Mouse (Mus musculus): ENCODE data around the gene Cntnap5b. TPM values are rescaled to one million over a fixed set of nuclear protein-coding genes. Genes with fewer than 3 reads are reported as not detected.

The Cntnap5b gene
- not detected in 2 replicates for polyA plus RNA-seq (2012; rRNA removed; ENCODE audit: low replicate concordance)

DNA sequence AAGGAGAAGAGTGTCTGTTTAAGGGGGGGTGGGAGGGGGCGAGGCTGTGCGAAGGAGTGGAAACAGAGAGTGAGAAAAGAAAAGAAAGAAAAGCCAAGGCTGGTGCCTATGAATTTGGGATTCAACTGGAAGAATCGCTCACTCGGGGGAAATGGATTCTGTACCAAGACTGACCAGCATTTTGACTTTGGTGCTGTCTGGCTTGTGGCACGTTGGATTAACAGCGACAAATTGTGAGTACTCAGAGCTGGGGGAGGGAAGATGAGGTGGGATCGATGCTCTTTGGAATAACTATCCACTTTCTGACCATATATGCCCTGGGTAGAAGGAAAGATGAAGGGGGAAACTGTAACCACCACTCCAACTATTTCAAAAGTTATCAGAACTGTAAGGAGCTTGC, at the start of gene Cntnap5b:
Gene Cntnap5b (plus strand): TSS at position 152 of the 400 bp plus-strand sequence.

